Mouse (Mus musculus): Measurements from ENCODE around the gene Ano10.

DNA sequence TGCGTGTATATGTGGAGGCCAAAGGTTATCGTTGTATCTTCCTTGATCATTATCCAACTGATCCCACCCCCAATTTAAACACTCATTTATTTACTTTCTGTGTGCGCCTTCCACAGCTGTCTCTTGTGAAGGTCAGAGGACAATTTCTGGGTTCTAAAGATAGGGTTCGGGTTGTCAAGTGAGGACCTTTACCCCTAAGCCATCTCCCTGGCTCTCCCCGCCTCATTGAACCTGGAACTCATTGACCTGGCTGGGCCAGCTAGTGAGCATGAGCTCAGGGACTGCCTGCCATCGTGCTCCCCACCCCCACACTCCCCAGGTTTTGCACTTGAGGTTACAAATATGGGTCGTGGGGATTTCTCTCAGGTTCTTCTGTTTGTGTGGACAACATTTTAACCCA lies 162.1 kb downstream of the Ano10 start:
- TF ChIP-seq CTCF (IDR thresholded peaks at IDR 0.05; ENCODE audit: borderline replicate concordance, insufficient read depth, low read length) (no peak), POLR2A (IDR thresholded peaks at IDR 0.05; ENCODE audit: low read depth, low read length) (no peak)

Measured in embryonic fibroblast, embryonic 13.5 days (primary cell).